Comparison of ENCODE assay signal across 8 mouse cellular contexts in genomic region chr2:30647303-30647881, GRCm38 (mm10). TPM values are rescaled to one million over a fixed set of nuclear protein-coding genes. Genes with fewer than 3 reads are reported as not detected.
DNase-seq lines count a peak whose midpoint lies in the region; ATAC-seq and TF ChIP-seq lines count a peak whose summit lies in the region.

No protein-coding gene starts in this region.

- whole genome bisulfite sequencing in heart, embryonic 10.5 days, result 15% methylated on average over 11 of the region's 11 CpGs
- WGBS in kidney, embryonic 14.5 days, result under 1% methylated on average over 11 of the region's 11 CpGs
- WGBS in limb, embryonic 13.5 days, result 7% methylated on average over 11 of the region's 11 CpGs

- H3K79me2 ChIP-seq in MEL (ENCODE audit: control insufficient read depth, insufficient read depth, low read length, poor library complexity), result no peaks in the 10 kb centered on the region

- no peak overlapping the region for H3K4me3 ChIP-seq in MEL (ENCODE audit: control insufficient read depth in 1 of 2, insufficient read depth in 1 of 2, low read depth in 2 of 2, low read length in 2 of 2)
- H3K4me3 ChIP-seq in heart, embryonic 10.5 days, result peak overlapping the region; percentile 36
- H3K4me3 ChIP-seq in kidney, embryonic 14.5 days (ENCODE audit: low read length), result no peak overlapping the region
- no peak overlapping the region for H3K4me3 ChIP-seq in limb, embryonic 13.5 days

- TF ChIP-seq RAD21 in MEL (IDR thresholded peaks at IDR 0.05; ENCODE audit: low read depth, low read length), result no peak

- no peak for TF ChIP-seq EP300 in MEL (IDR thresholded peaks at IDR 0.05; ENCODE audit: low read depth in 1 of 2, low read length in 2 of 2)

- H3K27me3 ChIP-seq in MEL (ENCODE audit: control insufficient read depth in 1 of 2, insufficient read depth in 2 of 2, low read length in 2 of 2), result no peaks in the 10 kb centered on the region; a peak in 1 of 4 replicates
- H3K27me3 ChIP-seq in heart, embryonic 10.5 days (ENCODE audit: insufficient read depth, poor library complexity, severe bottlenecking), result no peaks in the 10 kb centered on the region
- no peaks in the 10 kb centered on the region for H3K27me3 ChIP-seq in kidney, embryonic 14.5 days (ENCODE audit: control insufficient read depth, insufficient read depth, low read length)
- no peaks in the 10 kb centered on the region for H3K27me3 ChIP-seq in limb, embryonic 13.5 days

- no peak overlapping the region for H3K9ac ChIP-seq in MEL (ENCODE audit: control insufficient read depth, low read depth, low read length, poor library complexity, severe bottlenecking)
- peak overlapping the region; percentile 52 for H3K9ac ChIP-seq in kidney, embryonic 14.5 days (ENCODE audit: low read depth, low read length)
- H3K9ac ChIP-seq in limb, embryonic 13.5 days, result peak overlapping the region; percentile 25; the same call in 1 of the 2 replicates

- no peak for TF ChIP-seq POLR2A in MEL (IDR thresholded peaks at IDR 0.05; ENCODE audit: control insufficient read depth in 1 of 2, insufficient read depth in 1 of 2, low read depth in 1 of 2, low read length in 2 of 2, poor library complexity in 1 of 2)

- DNase-seq in MEL (ENCODE audit: low read depth, low spot score), result peak; percentile 17
- DNase-seq in brain, adult 2 months (ENCODE audit: low read depth, low spot score), result peak; percentile 96
- peak; percentile 86 for DNase-seq in heart, embryonic 10.5 days (ENCODE audit: low spot score)
- DNase-seq in retina, embryonic 14.5 days (ENCODE audit: low spot score), result peak; percentile 80
- no peak for DNase-seq in urinary bladder, adult 18-20 months (ENCODE audit: low spot score in 2 of 2)
- no peak for DNase-seq in spleen, adult 18-20 months

- no peaks in the 10 kb centered on the region for H3K9me3 ChIP-seq in MEL (replicated peaks; ENCODE audit: insufficient read depth, low read length)
- no peaks in the 10 kb centered on the region for H3K9me3 ChIP-seq in heart, embryonic 10.5 days
- H3K9me3 ChIP-seq in kidney, embryonic 14.5 days (ENCODE audit: control insufficient read depth, low read length), result no peaks in the 10 kb centered on the region
- no peaks in the 10 kb centered on the region for H3K9me3 ChIP-seq in limb, embryonic 13.5 days

- no peak overlapping the region for H3K27ac ChIP-seq in MEL (ENCODE audit: control insufficient read depth, low read depth, low read length)
- H3K27ac ChIP-seq in heart, embryonic 10.5 days, result peak overlapping the region; percentile 84
- peak overlapping the region; percentile 89 for H3K27ac ChIP-seq in kidney, embryonic 14.5 days (ENCODE audit: low read depth, low read length)
- peak overlapping the region; percentile 82 for H3K27ac ChIP-seq in limb, embryonic 13.5 days

- H3K4me2 ChIP-seq in kidney, embryonic 14.5 days (replicated peaks; ENCODE audit: low read depth, low read length), result peak overlapping the region; percentile 31; the same call in 1 of the 2 replicates
- H3K4me2 ChIP-seq in limb, embryonic 13.5 days (replicated peaks), result peak overlapping the region; percentile 39

- H3K36me3 ChIP-seq in MEL (ENCODE audit: control insufficient read depth in 1 of 2, insufficient read depth in 2 of 2, low read length in 2 of 2), result no peaks in the 10 kb centered on the region
- no peaks in the 10 kb centered on the region for H3K36me3 ChIP-seq in heart, embryonic 10.5 days
- H3K36me3 ChIP-seq in kidney, embryonic 14.5 days (ENCODE audit: control insufficient read depth, insufficient read depth, low read length), result no peaks in the 10 kb centered on the region
- no peaks in the 10 kb centered on the region for H3K36me3 ChIP-seq in limb, embryonic 13.5 days

- TF ChIP-seq CTCF in MEL (IDR thresholded peaks at IDR 0.05 in 2 of 3, conservative IDR thresholded peaks at IDR 0.05 in 1 of 3; ENCODE audit: control insufficient read depth in 1 of 3, insufficient read depth in 1 of 3, low read depth in 2 of 3, low read length in 3 of 3, poor library complexity in 1 of 3, severe bottlenecking in 1 of 3), result no peak

- no peaks in the 10 kb centered on the region for H3K4me1 ChIP-seq in MEL (ENCODE audit: control insufficient read depth in 1 of 2, insufficient read depth in 2 of 2, low read length in 2 of 2)
- H3K4me1 ChIP-seq in heart, embryonic 10.5 days, result peaks cover 71% of the 10 kb centered on the region
- H3K4me1 ChIP-seq in kidney, embryonic 14.5 days (ENCODE audit: control insufficient read depth, insufficient read depth, low read length), result peaks cover 31% of the 10 kb centered on the region
- peaks cover 53% of the 10 kb centered on the region for H3K4me1 ChIP-seq in limb, embryonic 13.5 days

- peak; percentile 89 for ATAC-seq in kidney, embryonic 14.5 days (ENCODE audit: low FRiP score, low TSS enrichment)
- ATAC-seq in limb, embryonic 13.5 days (ENCODE audit: low FRiP score, low read depth), result peak; percentile 77

TF ChIP-seq in MEL, 35 proteins besides CTCF, POLR2A, EP300 and RAD21:
- TF ChIP-seq ZNF384 (IDR thresholded peaks at IDR 0.05; ENCODE audit: low read depth, low read length) (no peak), SMC3 (IDR thresholded peaks at IDR 0.05; ENCODE audit: low read depth, low read length) (no peak), MEF2A (IDR thresholded peaks at IDR 0.05; ENCODE audit: extremely low read depth, insufficient replicate concordance, low read depth, low read length, poor library complexity, severe bottlenecking) (no peak), NELFE (IDR thresholded peaks at IDR 0.05; ENCODE audit: low read depth, low read length) (no peak), MXI1 (IDR thresholded peaks at IDR 0.05; ENCODE audit: low read depth, low read length) (no peak), BHLHE40 (IDR thresholded peaks at IDR 0.05; ENCODE audit: borderline replicate concordance, low read depth, low read length) (no peak), ZMIZ1 (IDR thresholded peaks at IDR 0.05; ENCODE audit: low read depth, low read length) (no peak)

RNA-seq across cellular contexts. Expression of gene Cstad, which starts 52.6 kb away (rescaled TPM):
- not detected in 2 replicates for total RNA-seq in MEL (2012; rRNA removed)
- polyA plus RNA-seq in MEL (2012; ENCODE audit: insufficient read depth in 1 of 2, insufficient read length in 2 of 2, low read depth in 1 of 2, low replicate concordance in 2 of 2, missing spikeins in 1 of 2), result not detected
- 1.2 and 1.4 TPM in 2 replicates for polyA plus RNA-seq in heart, embryonic 10.5 days (2016; fragmentation: Nextera tagmentation; extraction: Ambion mirVana)
- 0.91 and 1.7 TPM in 2 replicates for polyA plus RNA-seq in kidney, embryonic 14.5 days (2014; fragmentation: Nextera tagmentation; extraction: Ambion mirVana)
- polyA plus RNA-seq in limb, embryonic 13.5 days (2015; fragmentation: Nextera tagmentation; extraction: Ambion mirVana), result 1.6 and 1.9 TPM in 2 replicates

Comparison
In these comparisons a context has a peak if more than half of its experiments do, and no peak if none do; other contexts are left out.
1. DNase-seq: peak in MEL (single experiment), brain, adult 2 months (single experiment), heart, embryonic 10.5 days (single experiment) and retina, embryonic 14.5 days (single experiment); none in urinary bladder, adult 18-20 months (0 of 2) and spleen, adult 18-20 months (0 of 2).